Mouse (Mus musculus): ENCODE data around the gene Mtch1.
"Not testable (repeated sequence)": the region's sequence is repeated elsewhere in the genome, so short reads cannot be mapped to it uniquely, and the experiment has no call there.

The Mtch1 gene

GRCm38 (mm10) chr17:29332186-29332685 lies 15.5 kb downstream of the Mtch1 start:
- no peak for DNase-seq (ENCODE audit: low read depth, low spot score)

DNA sequence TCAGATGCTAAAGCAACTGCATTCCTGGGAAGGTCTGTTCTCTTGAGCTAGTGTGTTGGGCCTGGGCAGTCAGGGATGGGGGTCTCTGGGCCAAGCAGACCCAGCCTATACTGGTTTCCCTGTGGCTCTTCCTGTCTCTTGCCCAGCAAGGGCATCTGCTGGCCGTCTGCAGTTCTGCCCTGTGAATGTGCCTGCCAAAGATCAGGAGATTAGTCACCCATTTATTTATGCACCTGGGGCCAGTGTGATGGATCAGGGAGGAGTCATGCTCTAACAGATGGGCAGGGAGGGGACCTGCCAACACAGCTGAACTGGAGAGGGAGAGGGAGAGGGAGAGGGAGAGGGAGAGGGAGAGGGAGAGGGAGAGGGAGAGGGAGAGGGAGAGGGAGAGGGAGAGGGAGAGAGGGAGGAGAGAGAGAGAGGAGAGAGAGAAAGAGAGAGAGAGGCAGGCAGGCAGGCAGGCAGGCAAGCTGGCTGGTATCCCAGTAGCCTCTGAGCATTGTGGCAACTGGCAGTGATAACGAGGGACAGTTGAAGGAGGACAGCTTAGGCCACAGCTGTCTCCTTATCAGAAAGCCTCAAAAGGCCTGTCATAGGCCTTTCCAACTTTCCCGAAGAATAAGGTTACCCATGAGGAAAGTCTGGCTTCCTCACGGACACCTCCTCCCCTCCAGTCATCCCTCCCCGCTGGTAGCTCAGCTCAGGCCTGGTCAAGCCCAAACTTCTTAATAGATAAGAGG lies 16.9 kb downstream of the Mtch1 start:
- DNase-seq (ENCODE audit: low read depth, low spot score): peak; percentile 91

DNA sequence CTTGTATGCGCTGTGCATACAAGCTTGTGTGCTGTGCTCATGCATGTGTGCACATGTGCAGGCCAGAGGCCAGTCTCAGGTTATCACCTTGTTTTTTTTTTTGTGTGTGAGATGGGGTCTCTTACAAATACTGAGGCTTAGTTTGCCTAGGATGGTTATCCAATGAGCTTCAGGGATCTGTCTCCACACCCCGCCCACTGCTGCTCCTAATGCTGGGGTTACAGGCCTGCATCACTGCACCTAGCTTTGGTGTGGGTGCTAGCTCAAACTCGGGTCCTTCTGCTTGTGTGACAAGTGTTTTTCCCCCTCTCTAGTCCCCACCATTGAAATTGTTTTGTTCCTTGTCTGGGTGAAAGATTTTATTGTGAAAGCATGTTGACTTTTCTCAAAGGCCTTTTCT lies 17.5 kb downstream of the Mtch1 start:
- no peak for DNase-seq (ENCODE audit: low read depth, low spot score)

- DNase-seq (ENCODE audit: low read depth, low spot score): no peak
These were observed 20.0 kb downstream of the Mtch1 start for GRCm38 (mm10) chr17:29327691-29328090.

GRCm38 (mm10) chr17:29326531-29327529 lies 20.9 kb downstream of the Mtch1 start:
- no peak for DNase-seq (ENCODE audit: low read depth, low spot score)

DNA sequence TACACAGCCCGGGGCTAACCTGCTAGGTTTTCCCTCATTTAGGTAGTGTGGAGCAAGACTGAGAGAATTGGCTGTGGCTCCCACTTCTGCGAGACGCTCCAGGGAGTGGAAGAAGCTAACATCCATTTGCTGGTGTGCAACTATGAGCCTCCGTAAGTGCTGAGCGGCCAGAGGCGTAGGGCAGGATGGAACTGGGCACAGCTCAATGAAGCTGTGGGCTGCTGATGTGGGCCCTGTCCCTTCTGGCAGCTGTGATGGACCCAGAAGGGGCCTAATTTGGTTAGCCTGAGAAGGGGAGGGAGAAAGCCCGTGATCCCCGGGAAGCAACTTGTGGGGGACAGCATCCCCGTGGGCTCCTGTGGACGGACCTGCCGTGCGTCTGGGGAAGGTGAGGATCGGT lies 21.9 kb downstream of the Mtch1 start:
- no peak for DNase-seq (ENCODE audit: low read depth, low spot score)

- DNase-seq (ENCODE audit: low read depth, low spot score): no peak
These were observed 24.1 kb downstream of the Mtch1 start for GRCm38 (mm10) chr17:29323625-29324024.

GRCm38 (mm10) chr17:29322603-29322962 lies 25.2 kb downstream of the Mtch1 start:
- DNase-seq (ENCODE audit: low read depth, low spot score): no peak

- no peak for DNase-seq (ENCODE audit: low read depth, low spot score)
These were observed 25.8 kb downstream of the Mtch1 start for GRCm38 (mm10) chr17:29321765-29322602.

- DNase-seq (ENCODE audit: low read depth, low spot score): no peak
These were observed 27.7 kb downstream of the Mtch1 start for GRCm38 (mm10) chr17:29319881-29320639.

DNA sequence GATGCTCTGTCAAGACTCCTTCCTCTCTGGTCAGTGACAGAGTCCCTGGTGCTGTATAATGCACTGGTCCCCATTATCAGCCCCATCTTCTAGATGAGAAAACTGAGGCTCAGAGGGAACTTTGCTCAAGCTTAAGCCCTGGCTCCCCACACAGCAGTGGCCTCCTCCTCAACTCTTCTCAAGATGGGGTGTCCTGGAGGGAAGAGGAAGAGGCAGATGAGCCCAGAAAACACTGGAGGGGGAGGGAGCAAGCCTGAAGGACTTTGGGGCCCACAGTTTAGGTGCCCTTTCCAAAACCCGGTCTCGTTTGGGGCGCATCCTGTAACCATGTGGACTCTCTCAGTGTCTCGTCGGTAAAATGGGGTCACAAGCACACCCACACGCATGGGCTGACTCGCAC lies 28.3 kb downstream of the Mtch1 start:
- no peak for DNase-seq (ENCODE audit: low read depth, low spot score)

GRCm38 (mm10) chr17:29318731-29319250 lies 28.9 kb downstream of the Mtch1 start:
- peak; percentile 34 for DNase-seq (ENCODE audit: low read depth, low spot score)

- DNase-seq (ENCODE audit: low read depth, low spot score): not testable (repeated sequence)
These were observed 30.4 kb downstream of the Mtch1 start, which contains the start of gene Pi16 for GRCm38 (mm10) chr17:29317380-29317779. Gene Pi16 (plus strand): TSS chr17:29317680.

GRCm38 (mm10) chr17:29316891-29317290 lies 30.8 kb downstream of the Mtch1 start:
- peak; percentile 30 for DNase-seq (ENCODE audit: low read depth, low spot score)

DNA sequence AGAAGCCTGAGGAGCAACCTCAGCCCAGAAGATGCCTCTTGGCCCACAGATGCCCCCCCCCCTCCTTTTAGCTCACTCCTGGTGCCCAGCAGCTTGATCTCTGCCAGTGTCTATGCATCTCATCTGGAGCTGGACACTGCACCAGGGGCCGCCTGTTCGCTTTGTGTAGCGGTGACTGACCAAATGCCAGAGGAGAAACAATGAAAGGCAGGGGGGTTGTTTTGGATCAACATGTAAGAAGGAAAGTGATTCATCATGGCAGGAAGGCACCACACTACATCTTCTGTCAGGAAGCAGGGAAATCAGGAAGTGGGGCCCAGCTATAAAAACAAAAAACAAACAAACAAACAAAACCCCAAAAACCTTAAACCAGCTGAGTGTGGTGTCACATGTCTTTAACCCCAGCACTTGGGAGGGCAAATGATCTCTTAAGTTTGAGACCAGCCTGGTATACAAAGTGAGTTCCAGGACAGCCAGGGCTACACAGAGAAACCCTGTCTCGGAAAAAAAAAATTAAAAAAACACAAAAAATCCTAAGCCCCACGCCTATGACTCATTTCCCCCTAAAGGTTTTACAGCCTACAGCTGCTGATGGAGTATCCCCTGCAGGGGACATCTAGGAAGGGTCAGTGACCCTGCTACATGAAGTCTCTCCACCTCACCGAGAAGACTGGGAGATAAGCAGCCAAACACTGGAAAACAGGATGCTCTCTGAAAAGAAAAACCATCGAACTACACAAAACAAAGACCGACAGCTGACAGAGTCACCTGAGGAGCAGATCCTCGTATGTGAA lies 31.9 kb downstream of the Mtch1 start:
- peak; percentile 77 for DNase-seq (ENCODE audit: low read depth, low spot score)

GRCm38 (mm10) chr17:29313300-29313699 lies 34.4 kb downstream of the Mtch1 start:
- DNase-seq (ENCODE audit: low read depth, low spot score): no peak

DNA sequence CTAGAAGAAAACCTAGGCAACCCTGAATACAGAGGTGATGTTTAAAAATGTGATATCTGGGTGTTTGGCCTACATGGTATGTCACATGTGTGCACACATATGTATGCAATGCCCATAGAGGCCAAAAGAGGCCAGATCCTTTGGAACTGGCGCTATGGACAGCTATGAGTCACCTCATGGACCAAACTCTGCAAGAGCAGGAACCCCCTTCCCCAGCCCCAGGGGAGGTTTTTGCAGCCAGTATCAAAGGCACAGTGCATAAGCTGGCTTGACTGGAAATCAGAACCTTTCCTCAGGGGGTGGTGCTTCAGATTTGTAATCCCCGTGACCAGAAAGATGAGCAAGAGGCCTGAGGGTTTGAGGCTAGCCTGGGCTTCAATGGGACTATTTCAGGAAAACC lies 35.7 kb downstream of the Mtch1 start:
- peak; percentile 62 for DNase-seq (ENCODE audit: low read depth, low spot score)

DNA sequence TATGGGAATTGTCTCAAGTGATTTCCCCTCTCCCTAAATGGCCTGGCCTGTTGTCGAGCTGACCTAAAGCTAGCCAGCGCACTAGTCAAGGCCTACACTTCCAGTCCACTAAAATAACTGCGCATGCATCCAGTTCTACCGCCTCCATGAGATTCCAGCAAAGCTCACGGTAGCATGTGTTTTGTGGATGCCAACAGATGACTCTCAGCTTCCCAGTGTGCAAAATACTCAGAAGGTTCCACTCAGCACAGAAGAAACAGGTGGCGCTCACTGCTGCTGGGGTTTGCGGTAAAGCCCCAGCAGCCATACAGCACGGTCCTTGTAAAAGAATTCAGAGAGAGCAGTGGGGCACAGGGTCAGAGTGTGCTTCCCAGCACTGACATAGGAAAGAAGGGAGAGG lies 36.1 kb downstream of the Mtch1 start:
- DNase-seq (ENCODE audit: low read depth, low spot score): no peak

DNA sequence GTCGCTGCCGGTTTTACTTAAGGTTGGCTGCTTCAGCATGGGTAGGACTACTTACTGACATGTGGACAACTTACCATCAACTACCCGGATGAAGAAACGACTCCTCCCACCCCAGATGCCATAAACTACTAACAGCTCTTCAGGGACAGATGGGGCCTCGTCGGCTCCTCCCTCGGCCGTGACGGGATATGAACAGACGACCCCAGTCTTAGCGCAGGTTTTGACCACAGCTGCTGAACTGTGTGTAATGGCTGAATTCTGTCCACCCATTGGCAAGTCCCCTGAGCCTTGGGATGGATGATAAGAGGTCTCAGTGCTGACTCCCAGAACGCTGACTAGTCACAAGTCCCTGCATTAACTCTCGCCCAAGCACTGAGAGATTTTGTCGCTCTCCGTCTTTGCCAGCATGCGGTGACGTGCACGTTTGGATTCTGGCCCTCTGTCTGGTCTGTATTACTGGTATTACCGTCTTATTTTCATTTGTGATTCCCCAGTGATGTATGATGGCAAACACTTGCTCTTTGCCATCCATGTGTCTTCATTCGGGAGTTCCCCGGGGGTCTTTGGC lies 37.6 kb downstream of the Mtch1 start:
- no peak for DNase-seq (ENCODE audit: low read depth, low spot score)
